Mouse (Mus musculus): Measurements from ENCODE around the gene Galr2.

- TF ChIP-seq MAFK (IDR thresholded peaks at IDR 0.05; ENCODE audit: borderline replicate concordance, low read depth, low read length) (no peak), EP300 (IDR thresholded peaks at IDR 0.05; ENCODE audit: low read depth in 1 of 2, low read length in 2 of 2) (0 out of 4 replicates have a peak, but pooled peaks of 1 of the 2 experiments have one; percentile 2), CTCF (IDR thresholded peaks at IDR 0.05 in 2 of 3, conservative IDR thresholded peaks at IDR 0.05 in 1 of 3; ENCODE audit: control insufficient read depth in 1 of 3, insufficient read depth in 1 of 3, low read depth in 2 of 3, low read length in 3 of 3, poor library complexity in 1 of 3, severe bottlenecking in 1 of 3) (no peak), POLR2A (IDR thresholded peaks at IDR 0.05; ENCODE audit: control insufficient read depth in 1 of 2, insufficient read depth in 1 of 2, low read depth in 1 of 2, low read length in 2 of 2, poor library complexity in 1 of 2) (no peak), MXI1 (IDR thresholded peaks at IDR 0.05; ENCODE audit: low read depth, low read length) (no peak), E2F4 (IDR thresholded peaks at IDR 0.05; ENCODE audit: borderline replicate concordance, low read depth, low read length) (no peak), SIN3A (IDR thresholded peaks at IDR 0.05; ENCODE audit: low read length) (no peak), RCOR1 (IDR thresholded peaks at IDR 0.05; ENCODE audit: low read depth, low read length) (no peak), MAX (IDR thresholded peaks at IDR 0.05; ENCODE audit: low read length) (peak; percentile 61; the same call in 1 of the 2 replicates), TCF12 (IDR thresholded peaks at IDR 0.05; ENCODE audit: low read depth, low read length) (no peak)
Measured at GRCm38 (mm10) chr11:116273469-116274044, 7.2 kb upstream of the Galr2 start.
